Mouse (Mus musculus) neural tube, embryonic 11.5 days (tissue): ENCODE measurements around the gene Rgmb. TPM values are rescaled to one million over a fixed set of nuclear protein-coding genes. Genes with fewer than 3 reads are reported as not detected.

Experiments used
- ATAC-seq: fragments of 200-750 bp; cut with Nextera tagmentation; 2 replicates; pipeline ENCODE4 v1.8.0; 2017; ENCODE audit warnings: moderate number of reproducible peaks, mild to moderate bottlenecking, moderate TSS enrichment, moderate library complexity; ENCODE audit not compliant: insufficient read depth, low FRiP score, low TSS enrichment
- DNase-seq: peaks from one replicate; pipeline ENCODE4 v3.0.0-alpha.2; 2015; ENCODE audit warnings: low spot score
- H3K27ac ChIP-seq: fragments of 300-500 bp; sonication (generic); 2 replicates; pipeline ENCODE4 v1.5.1; 2014; ENCODE audit warnings: low read depth, mild to moderate bottlenecking, low read length
- H3K27me3 ChIP-seq: fragments of 300-500 bp; sonication (generic); 2 replicates; pipeline ENCODE4 v1.6.1; 2014; ENCODE audit warnings: mild to moderate bottlenecking, low read length, mixed read lengths; ENCODE audit not compliant: control insufficient read depth, insufficient read depth
- H3K36me3 ChIP-seq: fragments of 300-500 bp; sonication (generic); 2 replicates; pipeline ENCODE4 v1.6.1; 2014; ENCODE audit warnings: mild to moderate bottlenecking, low read length, moderate library complexity, mixed read lengths; ENCODE audit not compliant: control insufficient read depth, insufficient read depth
- H3K4me1 ChIP-seq: fragments of 300-500 bp; sonication (generic); 2 replicates; pipeline ENCODE4 v1.6.1; 2014; ENCODE audit warnings: low read length, mixed read lengths; ENCODE audit not compliant: control insufficient read depth, insufficient read depth
- H3K4me2 ChIP-seq: fragments of 300-500 bp; sonication (generic); 2 replicates; pipeline ENCODE4 v1.6.1; 2014; ENCODE audit warnings: low read depth, mild to moderate bottlenecking, moderate library complexity
- H3K4me3 ChIP-seq: fragments of 300-500 bp; sonication (generic); 2 replicates; pipeline ENCODE4 v1.5.1; 2014; ENCODE audit warnings: low read depth, low read length
- H3K9ac ChIP-seq: fragments of 300-500 bp; sonication (generic); 2 replicates; pipeline ENCODE4 v1.6.1; 2014; ENCODE audit warnings: mild to moderate bottlenecking, low read length
- H3K9me3 ChIP-seq: fragments of 300-500 bp; sonication (generic); 2 replicates; pipeline ENCODE4 v1.6.1; 2016; ENCODE audit warnings: low read length; ENCODE audit not compliant: control insufficient read depth
- WGBS: fragments of 180-500 bp; shearing (Covaris S2); extraction: QIAGEN DNeasy Blood & Tissue Kit; methylation state at CpG from one replicate; pipeline ENCODE4 v1.1.7; 2014; 5-methylcytosine and 5-hydroxymethylcytosine counted together
- polyA plus RNA-seq: library from polyadenylated mRNA; unstranded; fragments of >200 nt; fragmentation: Nextera tagmentation; extraction: Ambion mirVana; gene quantifications from 2 replicates; pipeline ENCODE4 v1.2.1, GENCODE M21; 2014

Rgmb gene
- polyA plus RNA-seq, 1 experiment from 2014 or later = 110 TPM

DNA sequence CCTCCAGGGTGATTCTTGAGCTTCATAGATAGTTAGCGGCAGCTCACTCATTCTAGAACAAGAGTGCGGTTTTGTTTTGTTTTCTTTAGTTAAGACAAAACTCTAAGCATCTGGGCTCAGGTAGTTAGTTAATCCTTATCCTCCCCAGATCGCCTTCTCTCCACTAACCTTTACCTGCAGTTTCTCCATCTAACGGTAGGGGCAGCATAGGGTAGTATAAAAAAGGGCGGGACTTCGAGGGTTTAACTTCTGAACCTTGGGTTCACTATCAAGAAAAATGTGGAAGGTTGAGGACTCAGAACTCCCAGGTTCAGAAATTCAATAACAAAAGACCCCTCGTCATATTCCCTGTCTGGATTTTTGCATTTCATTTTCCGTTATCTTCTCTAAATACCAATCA lies 971 bp upstream of the Rgmb start:
- Histone ChIP-seq H3K4me1 (peaks cover 11% of the 10 kb centered on the region), H3K9ac (no peak overlapping the region), H3K4me2 (no peak overlapping the region), H3K4me3 (no peak overlapping the region), H3K36me3 (no peaks in the 10 kb centered on the region), H3K27me3 (no peaks in the 10 kb centered on the region), H3K27ac (no peak overlapping the region), H3K9me3 (no peaks in the 10 kb centered on the region)
- DNase-seq (peak; percentile 61), ATAC-seq (no peak)
- WGBS = 14% methylated on average over 8 of the region's 8 CpGs

GRCm38 (mm10) chr17:15830171-15830765 lies 571 bp downstream of the Rgmb start:
- peak overlapping the region; percentile 70 for H3K4me2 ChIP-seq
- WGBS = under 1% methylated on average over 34 of the region's 34 CpGs
- H3K9ac ChIP-seq = peak overlapping the region; percentile 89
- no peaks in the 10 kb centered on the region for H3K9me3 ChIP-seq
- H3K27ac ChIP-seq = peak overlapping the region; percentile 97
- DNase-seq (no peak), ATAC-seq (no peak; the same call in 1 of the 2 replicates)
- H3K4me3 ChIP-seq = peak overlapping the region; percentile 65
- no peaks in the 10 kb centered on the region for H3K36me3 ChIP-seq
- no peaks in the 10 kb centered on the region for H3K27me3 ChIP-seq
- peaks cover 11% of the 10 kb centered on the region for H3K4me1 ChIP-seq

- H3K27me3 ChIP-seq = no peaks in the 10 kb centered on the region
- peak overlapping the region; percentile 65 for H3K4me3 ChIP-seq
- peak overlapping the region; percentile 70 for H3K4me2 ChIP-seq
- H3K4me1 ChIP-seq = peaks cover 11% of the 10 kb centered on the region
- ATAC-seq (no peak), DNase-seq (peak; percentile 67)
- no peaks in the 10 kb centered on the region for H3K36me3 ChIP-seq
- H3K27ac ChIP-seq = peak overlapping the region; percentile 97
- H3K9ac ChIP-seq = peak overlapping the region; percentile 89
- no peaks in the 10 kb centered on the region for H3K9me3 ChIP-seq
- WGBS = under 1% methylated on average over 20 of the region's 20 CpGs
Measured at GRCm38 (mm10) chr17:15829198-15830170, 1.4 kb downstream of the Rgmb start.

DNA sequence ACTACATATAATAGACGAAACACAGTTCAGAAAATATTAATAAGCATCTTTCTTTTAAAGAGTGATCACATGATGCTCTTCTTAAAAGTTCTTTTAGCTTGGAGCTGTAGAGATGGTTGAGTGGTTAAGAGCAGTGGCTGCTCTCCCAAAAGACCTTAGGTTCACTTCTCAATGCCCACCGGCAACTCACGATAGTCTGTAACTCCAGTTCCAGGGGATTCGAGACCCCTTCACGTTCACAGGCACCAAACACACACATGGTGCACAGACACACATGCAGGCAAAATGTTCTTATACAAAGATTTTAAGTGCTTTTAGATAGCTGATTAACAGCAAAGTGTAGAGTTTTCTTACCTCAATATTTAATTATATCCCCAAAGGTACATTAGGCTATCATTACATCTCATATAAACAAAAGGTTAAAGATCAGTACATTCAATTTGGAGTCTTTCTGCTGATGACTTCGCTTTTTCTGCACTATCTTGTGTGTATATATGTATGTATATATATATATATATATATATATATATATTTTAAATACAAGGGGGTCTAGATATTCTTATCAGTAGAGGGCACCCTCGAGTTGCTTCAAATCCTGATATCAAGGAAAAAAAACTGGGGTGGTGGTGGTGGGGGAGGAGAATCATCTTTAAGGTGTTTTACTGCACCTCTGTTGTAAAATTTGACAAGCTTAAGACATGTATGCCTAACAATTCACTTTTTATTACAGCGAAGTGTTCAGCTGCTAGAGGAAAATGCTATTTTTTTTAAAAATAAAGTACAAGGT lies 2.5 kb downstream of the Rgmb start:
- Histone ChIP-seq H3K27ac (peak overlapping the region; percentile 97; the same call in 1 of the 2 replicates), H3K4me3 (peak overlapping the region; percentile 73), H3K4me2 (peak overlapping the region; percentile 70), H3K4me1 (peaks cover 13% of the 10 kb centered on the region), H3K36me3 (no peaks in the 10 kb centered on the region), H3K27me3 (no peaks in the 10 kb centered on the region), H3K9me3 (no peaks in the 10 kb centered on the region), H3K9ac (peak overlapping the region; percentile 89)
- DNase-seq (no peak), ATAC-seq (no peak)
- 38% methylated on average over 8 of the region's 8 CpGs for WGBS

DNA sequence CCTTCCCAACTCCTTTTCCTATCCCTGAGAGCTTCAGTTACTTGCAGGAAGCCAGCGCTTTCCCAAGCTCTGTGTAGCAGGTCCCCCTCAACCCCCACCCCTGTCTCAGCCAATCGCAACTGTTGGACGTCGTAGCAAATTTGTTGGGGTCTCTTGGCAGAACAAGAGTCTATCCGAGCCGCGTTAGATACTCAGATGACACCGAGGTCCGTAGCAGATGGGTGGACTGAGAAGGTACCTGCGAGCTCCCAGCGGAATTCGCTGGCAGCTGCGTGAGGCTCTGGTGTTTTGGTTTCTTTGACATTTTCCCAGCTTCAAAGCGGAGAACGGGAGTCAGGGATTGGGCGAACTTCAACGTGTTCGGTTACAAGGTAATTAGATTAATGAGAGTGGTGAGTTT lies 3.9 kb downstream of the Rgmb start:
- Histone ChIP-seq H3K9me3 (no peaks in the 10 kb centered on the region), H3K27ac (peak overlapping the region; percentile 65), H3K36me3 (no peaks in the 10 kb centered on the region), H3K27me3 (no peaks in the 10 kb centered on the region), H3K9ac (peak overlapping the region; percentile 58), H3K4me2 (peak overlapping the region; percentile 63), H3K4me1 (peaks cover 16% of the 10 kb centered on the region), H3K4me3 (peak overlapping the region; percentile 73)
- ATAC-seq (peak; percentile 29), DNase-seq (peak; percentile 69)
- WGBS = 0% methylated on average over 18 of the region's 18 CpGs

DNA sequence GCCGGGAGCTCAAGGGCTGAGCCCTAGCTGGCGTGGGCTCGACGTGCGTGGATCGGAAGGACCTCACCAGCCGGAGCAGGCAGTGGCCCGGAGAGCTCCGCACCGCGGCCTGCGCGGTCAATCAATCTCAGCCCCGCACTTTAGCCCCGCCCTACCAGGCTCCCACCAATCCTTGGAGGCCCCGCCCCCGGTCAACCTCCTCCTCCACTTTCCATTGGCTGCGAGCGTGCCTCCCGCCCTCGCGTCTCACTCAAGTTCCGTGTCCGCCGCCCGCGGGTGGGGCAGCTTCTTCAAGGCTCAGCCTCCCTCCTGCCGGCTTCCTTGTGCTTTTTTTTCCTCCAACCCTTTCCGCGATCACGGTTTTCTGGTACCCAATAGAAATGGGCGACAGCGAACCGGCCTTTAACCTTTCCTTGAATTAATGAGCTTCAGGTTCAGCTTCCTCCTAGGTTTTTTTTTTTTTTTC lies 4.4 kb downstream of the Rgmb start:
- WGBS = under 1% methylated on average over 31 of the region's 34 CpGs
- no peaks in the 10 kb centered on the region for H3K9me3 ChIP-seq
- peak; percentile 99 for DNase-seq
- H3K27me3 ChIP-seq = no peaks in the 10 kb centered on the region
- peak overlapping the region; percentile 63 for H3K4me2 ChIP-seq
- ATAC-seq = peak; percentile 89
- H3K36me3 ChIP-seq = no peaks in the 10 kb centered on the region
- H3K9ac ChIP-seq = peak overlapping the region; percentile 88
- peak overlapping the region; percentile 86 for H3K27ac ChIP-seq
- H3K4me3 ChIP-seq = peak overlapping the region; percentile 73
- peaks cover 16% of the 10 kb centered on the region for H3K4me1 ChIP-seq

DNA sequence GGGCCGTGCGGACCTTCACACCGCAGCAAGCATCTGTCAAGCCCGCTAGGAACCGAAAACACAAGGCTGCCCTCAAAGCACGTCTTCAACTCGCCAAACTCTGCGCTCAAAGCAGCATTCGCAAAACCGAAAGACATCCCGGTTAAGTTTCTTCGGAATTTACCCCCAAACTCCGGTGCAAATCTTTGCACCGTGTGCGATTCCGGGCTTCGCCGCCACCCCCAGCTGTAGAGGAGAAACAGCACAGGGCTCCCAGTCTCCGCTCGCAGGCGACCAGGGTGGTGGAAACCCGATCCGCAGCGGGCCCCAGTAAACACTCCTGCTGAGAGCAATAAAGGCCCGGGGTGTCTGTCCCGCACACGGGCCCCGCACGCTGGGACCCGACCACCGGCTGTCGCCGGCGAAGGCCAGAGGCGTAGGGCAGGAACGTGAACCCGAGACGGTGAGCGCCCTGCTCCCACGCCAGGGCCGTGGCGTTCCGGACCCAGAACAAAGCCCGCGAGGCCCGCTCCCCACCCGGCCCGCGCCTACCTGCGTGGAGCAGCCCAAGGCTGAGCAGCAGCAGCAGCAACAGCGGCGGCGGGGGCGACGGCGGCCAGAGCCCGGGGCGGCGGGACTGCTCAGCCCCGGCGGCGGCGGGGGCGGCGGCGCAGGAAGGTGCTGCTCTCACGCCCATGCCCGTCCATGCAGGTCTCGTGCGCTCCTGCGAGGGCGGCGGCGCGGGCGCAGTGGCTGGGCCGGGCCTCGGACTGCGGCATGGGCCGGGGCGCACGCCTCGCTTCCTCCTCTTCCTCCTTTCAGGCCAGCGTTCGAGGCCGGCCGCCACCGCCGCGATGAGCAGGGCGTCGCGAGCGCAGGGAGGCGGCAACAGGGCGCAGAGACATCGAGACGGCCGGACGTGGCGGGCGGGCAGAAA lies 5.1 kb downstream of the Rgmb start:
- DNase-seq = peak; percentile 62
- ATAC-seq = peak; percentile 36

More for the DNA sequence above, 5.1 kb downstream of the Rgmb start:
- Histone ChIP-seq H3K4me2 (peak overlapping the region; percentile 63), H3K27me3 (no peaks in the 10 kb centered on the region), H3K4me3 (peak overlapping the region; percentile 73), H3K27ac (peak overlapping the region; percentile 86), H3K4me1 (peaks cover 18% of the 10 kb centered on the region), H3K9me3 (no peaks in the 10 kb centered on the region), H3K9ac (peak overlapping the region; percentile 88), H3K36me3 (no peaks in the 10 kb centered on the region)
- under 1% methylated on average over 79 of the region's 102 CpGs for WGBS
